Mouse (Mus musculus): ENCODE measurements around the gene 2810004N23Rik. TPM values are rescaled to one million over a fixed set of nuclear protein-coding genes. Genes with fewer than 3 reads are reported as not detected.

Gene 2810004N23Rik
- 16.8 and 17.6 TPM in 2 replicates for polyA plus RNA-seq (2015; fragmentation: Nextera tagmentation; extraction: Ambion mirVana)

- DNase-seq (peak; percentile 93), ATAC-seq (peak; percentile 96)
- peak within 1 kb of the TSS; percentile 89 for H3K4me2 ChIP-seq (ENCODE audit: low read depth, low read length)
- H3K4me3 ChIP-seq (ENCODE audit: low read depth, low read length): peak within 1 kb of the TSS; percentile 95
- H3K27me3 ChIP-seq (ENCODE audit: insufficient read depth, low read length): no peaks in the 10 kb centered on the region
- TF ChIP-seq EP300 (IDR thresholded peaks at IDR 0.05; ENCODE audit: low read depth): no peak
- no peak for TF ChIP-seq CTCF (IDR thresholded peaks at IDR 0.05; ENCODE audit: low read depth)
- H3K36me3 ChIP-seq (replicated peaks; ENCODE audit: insufficient read depth, low read length): peaks cover 18% of the 10 kb centered on the region
- H3K9ac ChIP-seq (replicated peaks): peak within 1 kb of the TSS; percentile 97
- WGBS (ENCODE audit: insufficient replicate concordance): under 1% methylated on average over 54 of the region's 55 CpGs
- no peaks in the 10 kb centered on the region for H3K9me3 ChIP-seq (ENCODE audit: low read length)
- H3K4me1 ChIP-seq (ENCODE audit: insufficient read depth): peaks cover 29% of the 10 kb centered on the region
- peak within 1 kb of the TSS; percentile 94 for H3K27ac ChIP-seq (ENCODE audit: low read depth)
Measured at GRCm38 (mm10) chr8:124862321-124863162, at the start of gene 2810004N23Rik, which contains the start of gene Gnpat. 2810004N23Rik (minus strand) TSS chr8:124863120. Gnpat (plus strand) TSS chr8:124863033.

GRCm38 (mm10) chr8:124911938-124912872 is 49.3 kb upstream of the 2810004N23Rik start:
- Histone ChIP-seq H3K4me1 (ENCODE audit: insufficient read depth) (peaks cover 6% of the 10 kb centered on the region), H3K4me3 (ENCODE audit: low read depth, low read length) (no peak overlapping the region), H3K27ac (ENCODE audit: low read depth) (no peak overlapping the region), H3K4me2 (ENCODE audit: low read depth, low read length) (no peak overlapping the region), H3K9me3 (ENCODE audit: low read length) (no peaks in the 10 kb centered on the region), H3K27me3 (ENCODE audit: insufficient read depth, low read length) (no peaks in the 10 kb centered on the region), H3K9ac (replicated peaks) (no peak overlapping the region), H3K36me3 (replicated peaks; ENCODE audit: insufficient read depth, low read length) (peaks cover 41% of the 10 kb centered on the region)
- 47% methylated on average over 17 of the region's 17 CpGs for WGBS (ENCODE audit: insufficient replicate concordance)
- TF ChIP-seq EP300 (IDR thresholded peaks at IDR 0.05; ENCODE audit: low read depth): no peak
- TF ChIP-seq CTCF (IDR thresholded peaks at IDR 0.05; ENCODE audit: low read depth): no peak
- peak; percentile 64 for ATAC-seq
- no peak for DNase-seq

- H3K4me1 ChIP-seq (ENCODE audit: insufficient read depth): peaks cover 6% of the 10 kb centered on the region
- H3K9me3 ChIP-seq (ENCODE audit: low read length): no peaks in the 10 kb centered on the region
- no peak overlapping the region for H3K27ac ChIP-seq (ENCODE audit: low read depth)
- no peak for TF ChIP-seq CTCF (IDR thresholded peaks at IDR 0.05; ENCODE audit: low read depth)
- DNase-seq (no peak), ATAC-seq (no peak)
- peaks cover 58% of the 10 kb centered on the region for H3K36me3 ChIP-seq (replicated peaks; ENCODE audit: insufficient read depth, low read length)
- H3K9ac ChIP-seq (replicated peaks): no peak overlapping the region
- H3K4me3 ChIP-seq (ENCODE audit: low read depth, low read length): no peak overlapping the region
- H3K27me3 ChIP-seq (ENCODE audit: insufficient read depth, low read length): no peaks in the 10 kb centered on the region
- WGBS (ENCODE audit: insufficient replicate concordance): 83% methylated on average over 10 of the region's 10 CpGs
- H3K4me2 ChIP-seq (ENCODE audit: low read depth, low read length): no peak overlapping the region
Measured at GRCm38 (mm10) chr8:124910349-124910748, 47.4 kb upstream of the 2810004N23Rik start.

DNA sequence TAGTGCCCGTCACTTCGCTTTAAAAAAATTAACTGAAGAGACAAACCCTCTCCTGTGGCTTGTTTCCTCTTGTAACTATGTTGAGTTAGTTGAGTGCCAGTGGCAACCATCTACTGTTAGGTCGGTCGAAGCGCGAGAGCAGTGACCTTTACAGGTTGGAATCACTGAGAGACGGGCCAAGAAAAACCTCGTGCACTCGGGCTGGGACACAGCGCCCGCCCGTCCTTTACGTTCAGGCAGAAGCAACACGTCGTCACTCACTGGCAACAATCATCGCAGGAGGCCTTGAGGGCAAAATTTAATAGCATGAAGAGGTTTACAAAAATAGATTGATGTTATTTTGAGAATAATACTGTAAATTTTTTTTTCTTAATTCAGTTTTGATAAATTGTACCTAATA is 47.0 kb upstream of the 2810004N23Rik start:
- H3K4me1 ChIP-seq (ENCODE audit: insufficient read depth): peaks cover 6% of the 10 kb centered on the region
- no peak for ATAC-seq
- H3K9me3 ChIP-seq (ENCODE audit: low read length): no peaks in the 10 kb centered on the region
- H3K27me3 ChIP-seq (ENCODE audit: insufficient read depth, low read length): no peaks in the 10 kb centered on the region
- no peak overlapping the region for H3K4me3 ChIP-seq (ENCODE audit: low read depth, low read length)
- no peak overlapping the region for H3K27ac ChIP-seq (ENCODE audit: low read depth)
- no peak for TF ChIP-seq EP300 (IDR thresholded peaks at IDR 0.05; ENCODE audit: low read depth)
- no peak for TF ChIP-seq CTCF (IDR thresholded peaks at IDR 0.05; ENCODE audit: low read depth)
- H3K4me2 ChIP-seq (ENCODE audit: low read depth, low read length): no peak overlapping the region
- WGBS (ENCODE audit: insufficient replicate concordance): 92% methylated on average over 16 of the region's 16 CpGs
- no peak for DNase-seq
- H3K9ac ChIP-seq (replicated peaks): no peak overlapping the region
- peaks cover 60% of the 10 kb centered on the region for H3K36me3 ChIP-seq (replicated peaks; ENCODE audit: insufficient read depth, low read length)

GRCm38 (mm10) chr8:124905482-124905881 is 42.6 kb upstream of the 2810004N23Rik start:
- WGBS (ENCODE audit: insufficient replicate concordance): 84% methylated on average over 2 of the region's 2 CpGs

GRCm38 (mm10) chr8:124903198-124903597 is 40.3 kb upstream of the 2810004N23Rik start:
- Histone ChIP-seq H3K4me3 (ENCODE audit: low read depth, low read length) (no peak overlapping the region), H3K4me1 (ENCODE audit: insufficient read depth) (peaks cover 13% of the 10 kb centered on the region), H3K27ac (ENCODE audit: low read depth) (no peak overlapping the region), H3K9ac (replicated peaks) (no peak overlapping the region), H3K9me3 (ENCODE audit: low read length) (no peaks in the 10 kb centered on the region), H3K4me2 (ENCODE audit: low read depth, low read length) (no peak overlapping the region), H3K27me3 (ENCODE audit: insufficient read depth, low read length) (no peaks in the 10 kb centered on the region), H3K36me3 (replicated peaks; ENCODE audit: insufficient read depth, low read length) (peaks cover 76% of the 10 kb centered on the region)
- WGBS (ENCODE audit: insufficient replicate concordance): 71% methylated on average over 15 of the region's 15 CpGs
- ATAC-seq: peak; percentile 75
- DNase-seq: peak; percentile 67
- TF ChIP-seq EP300 (IDR thresholded peaks at IDR 0.05; ENCODE audit: low read depth) (no peak), CTCF (IDR thresholded peaks at IDR 0.05; ENCODE audit: low read depth) (no peak)

More at GRCm38 (mm10) chr8:124905482-124905881, 42.6 kb upstream of the 2810004N23Rik start:
- H3K36me3 ChIP-seq (replicated peaks; ENCODE audit: insufficient read depth, low read length): peaks cover 78% of the 10 kb centered on the region
- no peaks in the 10 kb centered on the region for H3K9me3 ChIP-seq (ENCODE audit: low read length)
- H3K4me2 ChIP-seq (ENCODE audit: low read depth, low read length): no peak overlapping the region
- H3K4me1 ChIP-seq (ENCODE audit: insufficient read depth): peaks cover 3% of the 10 kb centered on the region; the same call in 1 of the 2 replicates
- no peaks in the 10 kb centered on the region for H3K27me3 ChIP-seq (ENCODE audit: insufficient read depth, low read length)
- DNase-seq (no peak), ATAC-seq (no peak)
- H3K27ac ChIP-seq (ENCODE audit: low read depth): no peak overlapping the region
- no peak for TF ChIP-seq CTCF (IDR thresholded peaks at IDR 0.05; ENCODE audit: low read depth)
- TF ChIP-seq EP300 (IDR thresholded peaks at IDR 0.05; ENCODE audit: low read depth): no peak
- H3K9ac ChIP-seq (replicated peaks): no peak overlapping the region
- H3K4me3 ChIP-seq (ENCODE audit: low read depth, low read length): no peak overlapping the region
